Mouse (Mus musculus): Measurements from ENCODE around the gene Ssbp3.

- TF ChIP-seq CTCF (IDR thresholded peaks at IDR 0.05; ENCODE audit: borderline replicate concordance, extremely low read depth, insufficient read depth, insufficient read length) (no peak), POLR2A (IDR thresholded peaks at IDR 0.05; ENCODE audit: borderline replicate concordance, extremely low read depth, insufficient read depth, insufficient read length, poor library complexity, severe bottlenecking) (no peak)
These were observed 102.1 kb downstream of the Ssbp3 start for GRCm38 (mm10) chr4:107012574-107012973.

Measured in brain, embryonic 14.5 days (tissue).